Mouse (Mus musculus) hematopoietic stem cell, adult 5-6 weeks (primary cell): ENCODE measurements around the gene 4930519P11Rik. TPM values are rescaled to one million over a fixed set of nuclear protein-coding genes. Genes with fewer than 3 reads are reported as not detected.

Experiments
- ATAC-seq, 2 experiments: fragments of 125-278 bp in 1 of 2; replicated peaks in 1 of 2; 2 replicates each; pipeline ENCODE4 v1.8.0; 2016 to 2017; ENCODE audit warnings: inconsistent platforms in 2 of 2, mild to moderate bottlenecking in 2 of 2, moderate number of reproducible peaks in 2 of 2, low read depth in 1 of 2, moderate TSS enrichment in 1 of 2; ENCODE audit not compliant: low FRiP score in 2 of 2, poor library complexity in 2 of 2, severe bottlenecking in 2 of 2, insufficient read depth in 1 of 2, low TSS enrichment in 1 of 2
- total RNA-seq: library from RNA; stranded (forward); fragments of 172-1452, 232-1000 nt; gene quantifications from 2 replicates; pipeline ENCODE4 v1.2.3, GENCODE M21; 2017

4930519P11Rik gene
- total RNA-seq, 1 experiment from 2014 or later = not detected

GRCm38 (mm10) chr2:154600586-154600985, 12.7 kb downstream of the 4930519P11Rik start:
- ATAC-seq = no peak

GRCm38 (mm10) chr2:154597399-154597798, 15.8 kb downstream of the 4930519P11Rik start:
- ATAC-seq = no peak

- no peak for ATAC-seq
Observed at GRCm38 (mm10) chr2:154595775-154596174, 17.5 kb downstream of the 4930519P11Rik start.

- peak; percentile 45 to 53; a peak in 2 of 4 replicates for ATAC-seq
Observed at GRCm38 (mm10) chr2:154593025-154593424, 20.2 kb downstream of the 4930519P11Rik start.

- ATAC-seq = no peak
Observed at GRCm38 (mm10) chr2:154591239-154591638, 22.0 kb downstream of the 4930519P11Rik start.

GRCm38 (mm10) chr2:154589051-154589450, 24.2 kb downstream of the 4930519P11Rik start:
- ATAC-seq = no peak

- ATAC-seq = peak in 1 of 2 experiments; percentile 40; a peak in 1 of 4 replicates
Observed at GRCm38 (mm10) chr2:154586405-154586804, 26.8 kb downstream of the 4930519P11Rik start.

GRCm38 (mm10) chr2:154584931-154585601, 28.2 kb downstream of the 4930519P11Rik start:
- ATAC-seq = no peak

- ATAC-seq = peak in 1 of 2 experiments; percentile 32; a peak in 2 of 4 replicates
Observed at GRCm38 (mm10) chr2:154583906-154584872, 29.0 kb downstream of the 4930519P11Rik start.

GRCm38 (mm10) chr2:154581421-154581820, 31.8 kb downstream of the 4930519P11Rik start:
- ATAC-seq = no peak

- no peak for ATAC-seq
Observed at GRCm38 (mm10) chr2:154580586-154580985, 32.7 kb downstream of the 4930519P11Rik start.

- no peak for ATAC-seq
Observed at GRCm38 (mm10) chr2:154577744-154578067, 35.5 kb downstream of the 4930519P11Rik start.

GRCm38 (mm10) chr2:154576876-154577743, 36.1 kb downstream of the 4930519P11Rik start:
- ATAC-seq = no peak

GRCm38 (mm10) chr2:154574271-154574670, 39.0 kb downstream of the 4930519P11Rik start:
- no peak; a peak in 1 of 4 replicates for ATAC-seq

- ATAC-seq = no peak
Observed at GRCm38 (mm10) chr2:154572996-154573395, 40.2 kb downstream of the 4930519P11Rik start.

- ATAC-seq = no peak
Observed at GRCm38 (mm10) chr2:154571976-154572375, 41.3 kb downstream of the 4930519P11Rik start.

- ATAC-seq = no peak
Observed at GRCm38 (mm10) chr2:154571266-154571665, 42.0 kb downstream of the 4930519P11Rik start.
